Mouse (Mus musculus) lung, embryonic 15.5 days (tissue): ENCODE data around the gene Inpp4b. TPM values are rescaled to one million over a fixed set of nuclear protein-coding genes. Genes with fewer than 3 reads are reported as not detected.

ENCODE experiments used
- ATAC-seq: fragments of 200-750 bp; cut with Nextera tagmentation; 2 replicates; pipeline ENCODE4 v1.8.0; 2017; ENCODE audit warnings: moderate number of reproducible peaks, borderline replicate concordance; ENCODE audit not compliant: low FRiP score, low TSS enrichment; ENCODE audit errors: extremely low read depth
- H3K27ac ChIP-seq: fragments of 300-500 bp; sonication (generic); 2 replicates; pipeline ENCODE4 v1.5.1; 2015; ENCODE audit warnings: moderate library complexity, mild to moderate bottlenecking, inconsistent platforms
- H3K27me3 ChIP-seq: fragments of 300-500 bp; sonication (generic); 2 replicates; pipeline ENCODE4 v1.6.1; 2015; ENCODE audit warnings: inconsistent platforms
- H3K36me3 ChIP-seq: fragments of 300-500 bp; sonication (generic); 2 replicates; pipeline ENCODE4 v1.6.1; 2015; ENCODE audit warnings: inconsistent platforms
- H3K4me1 ChIP-seq: fragments of 300-500 bp; sonication (generic); 2 replicates; pipeline ENCODE4 v1.6.1; 2015; ENCODE audit warnings: inconsistent platforms
- H3K4me2 ChIP-seq: fragments of 300-500 bp; sonication (generic); 2 replicates; pipeline ENCODE4 v1.6.1; 2015; ENCODE audit warnings: inconsistent platforms, mild to moderate bottlenecking, moderate library complexity
- H3K4me3 ChIP-seq: fragments of 300-500 bp; sonication (generic); 2 replicates; pipeline ENCODE4 v1.5.1; 2015; ENCODE audit warnings: mild to moderate bottlenecking, inconsistent platforms
- H3K9ac ChIP-seq: fragments of 300-500 bp; sonication (generic); 2 replicates; pipeline ENCODE4 v1.6.1; 2015; ENCODE audit warnings: inconsistent platforms
- H3K9me3 ChIP-seq: fragments of 300-500 bp; sonication (generic); 2 replicates; pipeline ENCODE4 v1.6.1; 2016; ENCODE audit warnings: inconsistent platforms
- WGBS: fragments of 180-500 bp; shearing (Covaris S2); methylation state at CpG from one replicate; pipeline ENCODE4 v1.1.7; 2015; 5-methylcytosine and 5-hydroxymethylcytosine counted together
- polyA plus RNA-seq: library from polyadenylated mRNA; unstranded; fragments of >200 nt; fragmentation: Nextera tagmentation; extraction: Ambion mirVana; gene quantifications from 2 replicates; pipeline ENCODE4 v1.2.1, GENCODE M21; 2015

The Inpp4b gene
- polyA plus RNA-seq, 1 experiment from 2014 or later: 9.7 TPM

DNA sequence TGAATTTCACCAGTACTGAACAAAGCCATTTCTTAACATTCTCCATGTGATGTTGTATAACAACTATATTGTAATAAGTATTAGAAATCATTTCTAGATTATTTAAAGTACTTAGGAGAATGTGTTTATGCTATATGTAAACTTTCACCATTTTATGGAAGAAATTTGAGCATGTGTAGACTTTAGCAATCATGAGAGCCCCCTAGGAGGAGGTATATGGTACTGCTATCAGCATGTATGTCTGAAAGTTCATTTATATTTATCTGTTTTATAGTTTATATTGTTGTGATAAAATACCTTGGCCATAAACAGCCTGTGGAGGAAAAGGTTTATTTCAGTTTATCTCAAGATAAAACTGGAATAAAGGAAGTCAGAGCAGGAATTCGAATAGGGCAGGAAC is 141.5 kb downstream of the Inpp4b start:
- Histone ChIP-seq H3K9me3 (no peaks in the 10 kb centered on the region), H3K4me2 (no peak overlapping the region), H3K27me3 (no peaks in the 10 kb centered on the region), H3K4me3 (no peak overlapping the region), H3K36me3 (no peaks in the 10 kb centered on the region), H3K9ac (no peak overlapping the region), H3K4me1 (no peaks in the 10 kb centered on the region), H3K27ac (no peak overlapping the region)
- 67% methylated on average over 1 of the region's 1 CpGs for WGBS
- no peak for ATAC-seq

DNA sequence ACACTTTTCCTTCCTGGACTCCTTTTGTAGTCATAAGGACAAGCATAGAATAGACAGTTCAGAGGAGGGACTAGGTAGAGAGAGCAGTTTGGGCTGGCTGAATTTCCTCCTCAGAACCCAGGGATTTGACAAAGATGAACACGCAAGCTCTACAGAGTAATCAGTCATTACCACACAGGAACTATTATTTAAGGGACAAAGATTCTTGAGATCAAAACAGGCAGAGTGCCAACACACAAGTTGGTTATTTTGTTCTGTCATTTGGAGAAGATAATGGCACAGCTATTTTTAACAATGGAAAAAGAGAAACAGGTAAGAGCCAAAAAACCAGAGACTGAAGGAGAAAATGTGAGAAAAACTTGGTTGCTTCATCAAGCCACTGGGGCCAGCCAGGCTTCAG is 143.3 kb downstream of the Inpp4b start:
- no peak overlapping the region for H3K4me2 ChIP-seq
- H3K9ac ChIP-seq: no peak overlapping the region
- no peaks in the 10 kb centered on the region for H3K4me1 ChIP-seq
- no peak overlapping the region for H3K27ac ChIP-seq
- no peak overlapping the region for H3K4me3 ChIP-seq
- WGBS: 69% methylated on average over 1 of the region's 1 CpGs
- no peaks in the 10 kb centered on the region for H3K27me3 ChIP-seq
- H3K9me3 ChIP-seq: no peaks in the 10 kb centered on the region
- ATAC-seq: no peak
- no peaks in the 10 kb centered on the region for H3K36me3 ChIP-seq

- Histone ChIP-seq H3K9me3 (no peaks in the 10 kb centered on the region), H3K9ac (no peak overlapping the region), H3K4me2 (no peak overlapping the region), H3K27ac (no peak overlapping the region), H3K4me3 (no peak overlapping the region), H3K36me3 (no peaks in the 10 kb centered on the region), H3K4me1 (no peaks in the 10 kb centered on the region), H3K27me3 (no peaks in the 10 kb centered on the region)
- no peak for ATAC-seq
- WGBS: 84% methylated on average over 2 of the region's 2 CpGs
Observed at GRCm38 (mm10) chr8:81489894-81490661, 147.7 kb downstream of the Inpp4b start.

- Histone ChIP-seq H3K36me3 (no peaks in the 10 kb centered on the region), H3K9ac (no peak overlapping the region), H3K27ac (no peak overlapping the region), H3K4me3 (no peak overlapping the region), H3K4me2 (no peak overlapping the region), H3K9me3 (no peaks in the 10 kb centered on the region), H3K4me1 (no peaks in the 10 kb centered on the region), H3K27me3 (no peaks in the 10 kb centered on the region)
- 60% methylated on average over 2 of the region's 2 CpGs for WGBS
- no peak for ATAC-seq
Observed at GRCm38 (mm10) chr8:81491097-81491705, 148.8 kb downstream of the Inpp4b start.

- 65% methylated on average over 3 of the region's 3 CpGs for WGBS
- Histone ChIP-seq H3K27ac (no peak overlapping the region), H3K4me3 (no peak overlapping the region), H3K36me3 (no peaks in the 10 kb centered on the region), H3K27me3 (no peaks in the 10 kb centered on the region), H3K9ac (no peak overlapping the region), H3K4me1 (no peaks in the 10 kb centered on the region), H3K4me2 (no peak overlapping the region), H3K9me3 (no peaks in the 10 kb centered on the region)
- ATAC-seq: no peak
Observed at GRCm38 (mm10) chr8:81491706-81492204, 149.4 kb downstream of the Inpp4b start.

DNA sequence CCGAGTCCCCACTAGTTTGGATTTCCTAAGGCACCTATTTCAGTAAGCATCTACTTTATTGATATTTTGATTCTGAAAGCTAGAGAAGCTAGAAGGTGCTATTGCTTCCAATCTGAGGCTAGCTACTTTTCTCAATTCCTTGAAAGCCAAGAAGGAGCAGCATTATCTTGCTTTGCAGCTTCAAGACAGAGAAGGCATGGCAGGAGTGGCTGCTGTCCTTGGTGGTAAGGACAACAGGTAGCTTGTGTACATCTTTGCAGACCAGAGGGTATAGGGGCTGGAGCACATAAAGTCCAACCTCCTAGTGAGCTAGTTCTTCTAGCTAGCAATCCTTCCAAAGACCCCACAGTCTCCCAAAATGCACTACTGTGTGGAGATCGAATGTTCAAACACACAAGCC is 152.5 kb downstream of the Inpp4b start:
- ATAC-seq: no peak
- WGBS: 67% methylated on average over 2 of the region's 2 CpGs
- Histone ChIP-seq H3K27ac (no peak overlapping the region), H3K4me2 (no peak overlapping the region), H3K36me3 (no peaks in the 10 kb centered on the region), H3K4me1 (no peaks in the 10 kb centered on the region), H3K9ac (no peak overlapping the region), H3K4me3 (no peak overlapping the region), H3K9me3 (no peaks in the 10 kb centered on the region), H3K27me3 (no peaks in the 10 kb centered on the region)

DNA sequence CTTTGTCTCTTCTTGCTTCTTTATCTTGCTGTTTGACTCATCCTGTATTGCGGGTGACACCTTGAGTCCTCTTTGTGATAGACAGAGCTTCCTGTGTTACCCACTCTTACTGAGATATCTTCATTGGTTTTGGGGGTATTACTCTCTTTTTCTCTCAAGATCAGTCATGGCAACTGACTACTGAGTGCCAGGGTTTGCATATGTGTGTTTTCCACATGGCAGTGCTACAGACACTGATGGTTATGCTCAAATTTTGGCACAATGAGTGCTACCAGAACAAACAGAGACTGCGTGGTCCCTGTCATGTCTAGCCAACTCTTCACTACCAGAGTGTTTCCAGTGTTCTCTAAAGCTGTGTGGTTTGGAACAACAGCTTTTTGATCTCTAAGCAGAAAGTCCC is 155.3 kb downstream of the Inpp4b start:
- WGBS: 77% methylated on average over 2 of the region's 2 CpGs

DNA sequence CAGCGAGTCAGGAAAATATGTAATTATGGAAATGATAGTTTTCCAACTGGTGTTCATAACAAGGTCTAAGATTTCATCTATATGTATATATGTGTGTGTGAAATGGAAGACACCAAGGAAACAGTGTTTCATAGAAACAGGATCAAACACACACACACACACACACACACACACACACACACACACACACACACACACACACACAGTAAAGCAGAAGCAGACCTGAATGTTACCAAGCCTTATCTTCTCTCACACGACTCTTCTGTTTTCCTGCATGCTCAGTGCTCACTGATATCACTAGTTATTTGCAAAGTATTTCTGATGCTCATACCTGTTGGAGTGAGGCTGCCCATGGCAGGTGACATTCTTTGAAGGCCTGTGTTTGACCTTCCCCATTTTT is 159.9 kb downstream of the Inpp4b start:
- Histone ChIP-seq H3K4me2 (no peak overlapping the region), H3K4me3 (no peak overlapping the region), H3K9ac (no peak overlapping the region), H3K4me1 (no peaks in the 10 kb centered on the region), H3K36me3 (no peaks in the 10 kb centered on the region), H3K27ac (no peak overlapping the region), H3K27me3 (no peaks in the 10 kb centered on the region), H3K9me3 (no peaks in the 10 kb centered on the region)
- ATAC-seq: no peak
- 81% methylated on average over 2 of the region's 2 CpGs for WGBS

More for the DNA sequence above, 155.3 kb downstream of the Inpp4b start:
- no peaks in the 10 kb centered on the region for H3K9me3 ChIP-seq
- H3K4me1 ChIP-seq: no peaks in the 10 kb centered on the region
- H3K36me3 ChIP-seq: no peaks in the 10 kb centered on the region
- no peak overlapping the region for H3K4me3 ChIP-seq
- no peak overlapping the region for H3K9ac ChIP-seq
- ATAC-seq: no peak
- H3K27ac ChIP-seq: no peak overlapping the region
- no peaks in the 10 kb centered on the region for H3K27me3 ChIP-seq
- H3K4me2 ChIP-seq: no peak overlapping the region

- Histone ChIP-seq H3K9me3 (no peaks in the 10 kb centered on the region), H3K27ac (no peak overlapping the region), H3K4me1 (no peaks in the 10 kb centered on the region), H3K36me3 (no peaks in the 10 kb centered on the region), H3K27me3 (no peaks in the 10 kb centered on the region), H3K9ac (no peak overlapping the region), H3K4me3 (no peak overlapping the region), H3K4me2 (no peak overlapping the region)
- no peak for ATAC-seq
- WGBS: 76% methylated on average over 2 of the region's 2 CpGs
Observed at GRCm38 (mm10) chr8:81502982-81503381, 160.6 kb downstream of the Inpp4b start.

DNA sequence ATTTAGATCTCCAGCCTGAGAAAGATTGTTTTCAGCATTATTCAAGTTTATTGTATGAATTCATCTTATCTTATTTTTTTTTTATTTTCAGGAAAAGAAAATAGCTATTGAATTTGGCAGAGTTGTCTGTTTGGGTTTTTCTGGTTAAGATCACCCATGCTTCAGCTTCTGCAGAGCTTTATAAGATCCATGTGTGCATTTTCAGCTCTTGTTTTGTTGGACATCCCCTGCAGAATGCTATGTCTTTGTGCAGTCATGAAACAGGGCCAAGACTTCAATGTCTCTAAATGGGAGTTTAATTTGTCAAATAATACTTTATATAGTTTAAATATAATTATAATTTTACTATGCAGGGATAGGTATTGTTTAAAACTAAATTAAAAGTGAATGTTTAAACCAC is 170.5 kb downstream of the Inpp4b start:
- no peak for ATAC-seq
- no peak overlapping the region for H3K9ac ChIP-seq
- no peak overlapping the region for H3K4me2 ChIP-seq

DNA sequence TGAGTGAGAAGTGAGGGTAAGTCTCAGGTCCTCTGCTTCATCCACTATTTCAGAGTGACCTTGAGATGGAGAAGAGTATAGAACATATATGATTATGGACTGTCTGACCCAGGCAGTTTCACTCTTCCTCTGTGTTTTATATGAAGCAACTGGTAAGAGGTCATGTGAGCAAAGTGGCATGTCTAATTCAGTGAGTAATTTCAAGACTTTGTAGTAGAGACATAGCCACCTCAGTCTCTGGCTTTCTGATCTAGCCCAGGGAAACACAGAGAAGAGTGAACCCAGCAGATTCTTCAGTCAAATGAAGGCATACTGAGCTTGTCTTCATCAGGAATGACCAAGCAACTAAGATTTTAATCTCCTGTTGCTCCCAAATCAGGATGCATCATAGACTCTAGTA is 172.1 kb downstream of the Inpp4b start:
- Histone ChIP-seq H3K9me3 (no peaks in the 10 kb centered on the region), H3K4me2 (no peak overlapping the region), H3K4me1 (no peaks in the 10 kb centered on the region), H3K9ac (no peak overlapping the region), H3K27me3 (no peaks in the 10 kb centered on the region), H3K27ac (no peak overlapping the region), H3K4me3 (no peak overlapping the region), H3K36me3 (no peaks in the 10 kb centered on the region)
- ATAC-seq: no peak

More for the DNA sequence above, 170.5 kb downstream of the Inpp4b start:
- Histone ChIP-seq H3K4me1 (no peaks in the 10 kb centered on the region), H3K27me3 (no peaks in the 10 kb centered on the region), H3K9me3 (no peaks in the 10 kb centered on the region), H3K27ac (no peak overlapping the region), H3K4me3 (no peak overlapping the region), H3K36me3 (no peaks in the 10 kb centered on the region)

- Histone ChIP-seq H3K27me3 (no peaks in the 10 kb centered on the region), H3K4me1 (no peaks in the 10 kb centered on the region), H3K4me3 (no peak overlapping the region), H3K36me3 (no peaks in the 10 kb centered on the region), H3K9ac (no peak overlapping the region), H3K4me2 (no peak overlapping the region), H3K27ac (no peak overlapping the region), H3K9me3 (no peaks in the 10 kb centered on the region)
- WGBS: 88% methylated on average over 2 of the region's 2 CpGs
- no peak for ATAC-seq
Observed at GRCm38 (mm10) chr8:81522085-81522484, 179.7 kb downstream of the Inpp4b start.
